Mouse (Mus musculus): ENCODE measurements around the gene Gm42957. TPM values are rescaled to one million over a fixed set of nuclear protein-coding genes. Genes with fewer than 3 reads are reported as not detected.
A peak's percentile ranks its signal among the peaks of the same experiment; 100 is the strongest.
"Not testable (repeated sequence)": the region's sequence is repeated elsewhere in the genome, so short reads cannot be mapped to it uniquely, and the experiment has no call there.

Gm42957 gene
- polyA plus RNA-seq, 1 experiment from 2014 or later: not detected

DNA sequence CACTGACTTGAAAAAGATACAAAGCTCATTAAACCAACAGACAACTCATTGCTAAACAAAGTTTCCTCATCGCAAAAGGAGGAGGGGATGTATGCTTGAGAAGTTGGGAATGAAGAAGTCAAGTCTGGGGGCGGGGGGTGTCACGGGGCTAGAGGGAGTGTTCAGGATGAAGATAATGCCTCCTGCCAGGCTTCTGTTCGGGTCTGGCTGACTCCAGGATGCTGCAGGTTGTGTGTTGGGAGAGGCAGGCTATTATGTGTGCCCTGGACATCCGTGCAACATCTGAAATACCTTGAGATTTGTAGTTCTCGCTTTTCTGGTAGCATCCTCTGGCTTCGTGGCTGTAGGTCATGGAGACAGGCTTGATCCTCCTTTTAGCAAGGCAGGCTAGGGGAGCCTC, 43.2 kb downstream of the Gm42957 start:
- TF ChIP-seq EP300 (IDR thresholded peaks at IDR 0.05) (no peak), CTCF (IDR thresholded peaks at IDR 0.05) (no peak)
- H3K4me1 ChIP-seq (ENCODE audit: insufficient read depth, low read depth, low read length): no peaks in the 10 kb centered on the region
- WGBS: 59% methylated on average over 7 of the region's 7 CpGs
- H3K27ac ChIP-seq (ENCODE audit: low read length): no peak overlapping the region
- peaks cover 6% of the 10 kb centered on the region; the same call in 1 of the 2 replicates for H3K27me3 ChIP-seq (replicated peaks; ENCODE audit: insufficient read depth, low read length)
- no peak overlapping the region for H3K4me2 ChIP-seq (replicated peaks; ENCODE audit: low read depth, low read length)
- H3K4me3 ChIP-seq (ENCODE audit: low read depth, low read length): no peak overlapping the region
- no peaks in the 10 kb centered on the region for H3K9me3 ChIP-seq (ENCODE audit: low read length)
- no peaks in the 10 kb centered on the region for H3K36me3 ChIP-seq (ENCODE audit: insufficient read depth, low read length)
- ATAC-seq (no peak), DNase-seq (ENCODE audit: low spot score) (no peak)
- H3K9ac ChIP-seq (replicated peaks; ENCODE audit: low read depth): no peak overlapping the region

DNA sequence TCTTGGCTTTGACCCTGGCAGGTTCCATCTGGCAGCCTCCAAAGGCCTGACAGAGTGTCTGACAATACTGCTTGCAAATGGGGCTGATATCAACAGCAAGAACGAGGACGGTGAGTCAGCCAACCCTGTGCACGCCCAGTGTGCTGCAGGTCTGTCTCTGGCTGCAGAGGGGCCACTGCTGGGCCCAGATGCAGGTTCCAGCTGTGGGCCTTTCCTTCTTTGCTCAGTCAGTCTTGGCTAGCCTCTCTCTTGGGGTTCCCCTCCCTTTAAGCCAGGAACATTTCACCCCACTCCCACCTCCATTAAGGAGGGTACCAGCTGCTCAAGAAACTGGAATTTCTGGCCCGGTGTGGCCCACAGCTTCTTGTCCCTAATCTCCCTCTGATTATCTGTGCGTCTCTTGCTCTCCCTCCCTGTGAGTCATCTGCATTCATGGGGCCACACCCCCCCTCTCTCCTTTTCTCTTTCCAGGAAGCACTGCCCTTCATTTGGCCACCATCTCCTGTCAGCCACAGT, 43.9 kb downstream of the Gm42957 start:
- H3K27me3 ChIP-seq (replicated peaks; ENCODE audit: insufficient read depth, low read length): peaks cover 6% of the 10 kb centered on the region; the same call in 1 of the 2 replicates
- H3K4me3 ChIP-seq (ENCODE audit: low read depth, low read length): no peak overlapping the region
- TF ChIP-seq CTCF (IDR thresholded peaks at IDR 0.05) (no peak), EP300 (IDR thresholded peaks at IDR 0.05) (no peak)
- H3K4me2 ChIP-seq (replicated peaks; ENCODE audit: low read depth, low read length): no peak overlapping the region
- H3K36me3 ChIP-seq (ENCODE audit: insufficient read depth, low read length): no peaks in the 10 kb centered on the region
- H3K9ac ChIP-seq (replicated peaks; ENCODE audit: low read depth): no peak overlapping the region
- ATAC-seq: no peak
- no peak overlapping the region for H3K27ac ChIP-seq (ENCODE audit: low read length)
- WGBS: 30% methylated on average over 5 of the region's 5 CpGs
- DNase-seq (ENCODE audit: low spot score): no peak
- no peaks in the 10 kb centered on the region for H3K9me3 ChIP-seq (ENCODE audit: low read length)
- H3K4me1 ChIP-seq (ENCODE audit: insufficient read depth, low read depth, low read length): no peaks in the 10 kb centered on the region

DNA sequence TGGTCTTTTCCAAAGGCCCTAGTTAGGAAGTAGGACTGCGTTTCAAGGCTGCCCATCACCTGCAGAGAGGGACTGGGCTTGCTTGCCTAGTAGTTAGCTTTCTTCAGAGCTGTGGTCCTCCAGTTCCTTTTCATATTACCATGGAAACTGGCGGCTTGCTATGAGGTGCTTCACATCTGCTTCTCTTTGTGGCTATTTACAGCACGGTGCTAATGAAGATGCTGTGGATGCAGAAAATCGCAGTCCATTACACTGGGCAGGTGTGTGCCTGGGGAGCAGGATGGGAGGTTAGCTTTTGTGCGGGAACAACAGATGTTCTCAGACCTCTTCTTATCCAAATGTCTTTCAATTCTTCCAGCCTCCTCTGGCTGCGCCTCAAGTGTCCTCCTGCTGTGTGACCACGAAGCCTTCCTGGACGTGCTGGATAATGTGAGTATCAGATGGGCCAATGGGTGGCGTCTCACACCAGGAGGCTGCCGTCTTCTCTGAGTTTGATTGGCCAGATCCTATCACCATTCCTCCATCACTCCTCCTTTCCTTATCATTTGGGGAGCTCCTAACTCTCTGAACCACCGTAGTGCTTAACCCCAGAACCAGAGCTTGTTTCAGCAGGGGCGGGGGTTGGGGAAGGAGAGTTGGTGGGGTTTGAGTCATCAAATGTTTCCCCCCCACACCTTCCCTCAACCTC, 45.1 kb downstream of the Gm42957 start:
- no peak overlapping the region for H3K4me2 ChIP-seq (replicated peaks; ENCODE audit: low read depth, low read length)

DNA sequence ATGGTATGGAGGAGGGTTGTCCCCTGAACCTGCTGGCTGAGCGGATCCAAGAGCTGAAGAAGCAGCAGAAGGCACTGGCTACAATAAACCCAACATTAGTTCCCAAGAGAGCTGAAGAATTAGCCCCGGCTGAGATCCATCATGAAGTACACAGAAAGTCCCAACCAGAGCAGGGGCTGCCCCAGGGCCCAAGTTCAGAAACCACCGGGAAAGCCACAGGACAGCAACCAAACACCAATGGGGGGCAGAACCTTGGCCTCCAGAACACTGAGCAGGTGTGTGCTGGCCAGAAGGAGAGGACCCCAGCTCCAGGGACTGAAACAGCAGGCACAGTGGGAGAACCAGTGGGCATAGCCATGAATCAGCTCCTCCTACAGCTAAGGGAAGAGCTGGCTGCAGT, 48.2 kb downstream of the Gm42957 start:
- Histone ChIP-seq H3K27ac (ENCODE audit: low read length) (no peak overlapping the region), H3K9ac (replicated peaks; ENCODE audit: low read depth) (no peak overlapping the region), H3K4me3 (ENCODE audit: low read depth, low read length) (no peak overlapping the region), H3K9me3 (ENCODE audit: low read length) (no peaks in the 10 kb centered on the region), H3K4me1 (ENCODE audit: insufficient read depth, low read depth, low read length) (no peaks in the 10 kb centered on the region), H3K4me2 (replicated peaks; ENCODE audit: low read depth, low read length) (no peak overlapping the region), H3K27me3 (replicated peaks; ENCODE audit: insufficient read depth, low read length) (peaks cover 8% of the 10 kb centered on the region; the same call in 1 of the 2 replicates), H3K36me3 (ENCODE audit: insufficient read depth, low read length) (no peaks in the 10 kb centered on the region)
- ATAC-seq: no peak
- TF ChIP-seq CTCF (IDR thresholded peaks at IDR 0.05): no peak
- TF ChIP-seq EP300 (IDR thresholded peaks at IDR 0.05): no peak
- DNase-seq (ENCODE audit: low spot score): no peak
- 81% methylated on average over 3 of the region's 3 CpGs for WGBS

More for the DNA sequence above, 45.1 kb downstream of the Gm42957 start:
- Histone ChIP-seq H3K9me3 (ENCODE audit: low read length) (no peaks in the 10 kb centered on the region), H3K4me3 (ENCODE audit: low read depth, low read length) (no peak overlapping the region), H3K4me1 (ENCODE audit: insufficient read depth, low read depth, low read length) (no peaks in the 10 kb centered on the region), H3K36me3 (ENCODE audit: insufficient read depth, low read length) (no peaks in the 10 kb centered on the region), H3K9ac (replicated peaks; ENCODE audit: low read depth) (no peak overlapping the region), H3K27me3 (replicated peaks; ENCODE audit: insufficient read depth, low read length) (peaks cover 6% of the 10 kb centered on the region; the same call in 1 of the 2 replicates), H3K27ac (ENCODE audit: low read length) (no peak overlapping the region)
- no peak for DNase-seq (ENCODE audit: low spot score)
- TF ChIP-seq EP300 (IDR thresholded peaks at IDR 0.05) (no peak), CTCF (IDR thresholded peaks at IDR 0.05) (no peak)
- no peak for ATAC-seq
- WGBS: 25% methylated on average over 12 of the region's 12 CpGs

DNA sequence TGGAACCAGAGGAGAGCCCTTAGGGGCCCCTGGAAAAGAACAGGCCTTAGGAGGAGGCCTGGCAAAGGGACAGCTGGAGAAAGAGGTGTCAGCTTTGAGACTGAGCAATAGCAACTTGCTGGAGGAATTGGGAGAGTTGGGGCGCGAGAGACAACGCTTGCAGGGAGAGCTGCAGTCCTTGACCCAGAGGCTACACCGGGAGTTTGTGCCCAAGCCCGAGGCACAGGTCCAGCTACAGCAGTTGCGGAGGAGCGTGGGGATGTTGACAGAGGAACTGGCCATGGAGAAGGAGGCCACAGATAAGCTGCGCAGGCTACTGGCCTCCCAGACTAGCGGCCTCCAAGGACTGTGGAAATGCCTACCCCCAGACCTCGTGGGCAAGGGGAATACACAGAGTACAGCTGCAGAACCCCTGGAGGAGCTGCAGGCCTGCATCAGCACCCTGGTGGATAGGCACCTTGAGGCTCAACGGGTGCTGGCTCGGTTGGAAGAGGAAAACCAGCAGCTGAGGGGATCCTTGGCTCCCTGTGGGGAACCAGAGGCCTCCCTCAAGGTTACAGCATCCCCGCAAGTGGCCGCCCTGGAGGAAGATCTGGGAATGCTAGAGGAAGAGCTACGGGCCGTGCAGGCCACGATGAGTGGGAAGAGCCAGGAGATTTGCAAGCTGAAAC, 49.0 kb downstream of the Gm42957 start:
- Histone ChIP-seq H3K4me3 (ENCODE audit: low read depth, low read length) (peak overlapping the region; percentile 5; the same call in 1 of the 2 replicates), H3K36me3 (ENCODE audit: insufficient read depth, low read length) (no peaks in the 10 kb centered on the region), H3K4me1 (ENCODE audit: insufficient read depth, low read depth, low read length) (no peaks in the 10 kb centered on the region), H3K9ac (replicated peaks; ENCODE audit: low read depth) (no peak overlapping the region), H3K27ac (ENCODE audit: low read length) (no peak overlapping the region), H3K4me2 (replicated peaks; ENCODE audit: low read depth, low read length) (peak overlapping the region; percentile 43), H3K9me3 (ENCODE audit: low read length) (no peaks in the 10 kb centered on the region), H3K27me3 (replicated peaks; ENCODE audit: insufficient read depth, low read length) (peaks cover 8% of the 10 kb centered on the region; the same call in 1 of the 2 replicates)
- DNase-seq (ENCODE audit: low spot score) (no peak), ATAC-seq (no peak)
- TF ChIP-seq CTCF (IDR thresholded peaks at IDR 0.05) (no peak), EP300 (IDR thresholded peaks at IDR 0.05) (no peak)
- 40% methylated on average over 17 of the region's 17 CpGs for WGBS

DNA sequence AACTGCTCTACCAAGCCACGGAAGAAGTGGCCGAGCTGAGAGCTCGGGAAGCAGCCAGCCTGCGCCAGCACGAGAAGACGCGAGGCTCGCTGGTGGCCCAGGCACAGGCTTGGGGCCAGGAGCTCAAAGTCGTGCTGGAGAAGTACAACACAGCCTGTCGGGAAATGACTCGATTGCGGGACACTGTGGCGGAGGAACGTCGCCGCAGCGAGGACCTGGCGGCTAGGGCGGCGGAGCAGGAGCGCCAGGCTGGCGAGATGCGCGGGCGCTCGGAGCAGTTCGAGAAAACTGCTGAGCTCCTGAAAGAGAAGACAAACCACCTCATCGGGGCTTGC, 49.5 kb downstream of the Gm42957 start:
- Histone ChIP-seq H3K4me1 (ENCODE audit: insufficient read depth, low read depth, low read length) (no peaks in the 10 kb centered on the region), H3K27me3 (replicated peaks; ENCODE audit: insufficient read depth, low read length) (peaks cover 3% of the 10 kb centered on the region; the same call in 1 of the 2 replicates), H3K27ac (ENCODE audit: low read length) (no peak overlapping the region), H3K4me2 (replicated peaks; ENCODE audit: low read depth, low read length) (peak overlapping the region; percentile 43), H3K9me3 (ENCODE audit: low read length) (no peaks in the 10 kb centered on the region), H3K9ac (replicated peaks; ENCODE audit: low read depth) (no peak overlapping the region), H3K4me3 (ENCODE audit: low read depth, low read length) (peak overlapping the region; percentile 5; the same call in 1 of the 2 replicates), H3K36me3 (ENCODE audit: insufficient read depth, low read length) (no peaks in the 10 kb centered on the region)
- 10% methylated on average over 28 of the region's 28 CpGs for WGBS
- DNase-seq (ENCODE audit: low spot score) (no peak), ATAC-seq (no peak)
- TF ChIP-seq CTCF (IDR thresholded peaks at IDR 0.05) (no peak), EP300 (IDR thresholded peaks at IDR 0.05) (no peak)

DNA sequence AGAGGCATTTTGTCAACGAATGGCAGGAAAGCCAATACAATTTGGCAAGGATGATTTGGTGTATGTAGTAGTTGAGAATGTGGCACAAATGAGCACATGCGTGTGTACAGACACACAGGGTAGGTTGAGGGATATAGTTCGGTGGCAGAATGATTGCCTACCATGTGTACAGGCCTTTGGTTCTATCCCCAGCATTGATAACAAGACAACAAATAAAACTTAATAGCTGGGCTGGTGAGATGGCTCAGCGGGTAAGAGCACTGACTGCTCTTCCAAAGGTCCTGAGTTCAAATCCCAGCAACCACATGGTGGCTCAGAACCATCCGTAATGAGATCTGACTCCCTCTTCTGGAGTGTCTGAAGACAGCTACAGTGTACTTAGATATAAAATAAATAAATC, 50.8 kb downstream of the Gm42957 start:
- not testable (repeated sequence) for ATAC-seq; H3K9me3 ChIP-seq (ENCODE audit: low read length); H3K9ac ChIP-seq (replicated peaks; ENCODE audit: low read depth); H3K36me3 ChIP-seq (ENCODE audit: insufficient read depth, low read length); H3K4me3 ChIP-seq (ENCODE audit: low read depth, low read length); H3K27ac ChIP-seq (ENCODE audit: low read length); H3K4me2 ChIP-seq (replicated peaks; ENCODE audit: low read depth, low read length); DNase-seq (ENCODE audit: low spot score); H3K4me1 ChIP-seq (ENCODE audit: insufficient read depth, low read depth, low read length); H3K27me3 ChIP-seq (replicated peaks; ENCODE audit: insufficient read depth, low read length)
- WGBS: 86% methylated on average over 5 of the region's 5 CpGs
